In the genomic region with DNA sequence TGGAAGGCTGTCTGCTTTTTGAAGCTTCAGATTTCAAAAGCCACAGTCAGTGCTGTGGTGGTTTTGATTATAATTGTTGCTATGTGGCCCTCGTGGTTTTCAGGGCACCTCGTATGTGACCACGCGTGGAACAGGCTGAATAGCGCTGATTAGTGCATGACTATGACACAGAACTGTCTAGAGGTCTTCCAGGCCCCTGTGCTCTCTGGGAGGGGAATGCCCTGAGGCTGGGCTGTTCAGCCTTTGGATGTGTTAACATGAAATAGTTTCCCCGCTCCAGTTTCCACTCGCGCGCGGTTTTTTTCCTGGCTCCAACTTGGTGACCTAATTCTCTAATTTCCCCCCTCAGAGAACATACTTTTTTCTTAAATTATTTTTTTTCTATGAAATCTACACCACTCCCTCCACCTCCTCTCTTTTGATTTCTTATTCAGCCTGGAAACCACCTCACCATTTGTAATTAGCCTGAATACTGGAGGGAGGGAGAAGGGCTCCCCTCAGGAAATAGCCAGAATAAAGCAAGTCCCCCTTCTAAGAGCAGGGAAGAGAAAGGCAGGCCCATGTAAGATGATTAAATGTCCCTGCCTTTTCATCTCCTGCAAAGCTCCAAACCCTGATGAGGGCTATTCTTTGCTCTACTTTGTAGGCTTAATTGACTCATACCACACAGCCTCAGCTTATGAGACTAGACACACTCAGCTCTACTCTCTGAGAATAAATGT, we compare ENCODE assay signal across 10 mouse cellular contexts.
A peak's percentile ranks its signal among the peaks of the same experiment; 100 is the strongest.
DNase-seq lines count a peak whose midpoint lies in the region; ATAC-seq and TF ChIP-seq lines count a peak whose summit lies in the region.
"Had no signal": no experiment of that assay in that cellular context is flagged by ENCODE, and none has a peak within 500 bp of the region (broad histone marks: within the 10 kb centered on the region; RNA-seq: fewer than 3 reads in every experiment).

No protein-coding gene starts in this region.

- no peaks in the 10 kb centered on the region for H3K36me3 ChIP-seq in hindbrain, embryonic 10.5 days
- H3K36me3 ChIP-seq in hindbrain, embryonic 13.5 days = no peaks in the 10 kb centered on the region
- H3K36me3 ChIP-seq in forebrain, embryonic 15.5 days = no peaks in the 10 kb centered on the region
- no peaks in the 10 kb centered on the region for H3K36me3 ChIP-seq in midbrain, embryonic 12.5 days

- CTCF ChIA-PET in Patski (lab: Charles Lee) = interaction anchor here (1.0 kb wide), 1 partner anchor 19 kb away, joined by 3 read pairs; no protein-coding TSS in a partner anchor

- in situ Hi-C loops in Patski (cut with MboI; ENCODE audit: low pct_unique_long_range_greater_than_20kb) = no loop called here

- no peak for DNase-seq in hindbrain, embryonic 10.5 days (ENCODE audit: low spot score)
- DNase-seq in Patski (ENCODE audit: low read depth, low spot score) (peak; percentile 51), liver (no peak)
- DNase-seq in urinary bladder, postnatal 4 days (ENCODE audit: low spot score in 2 of 2) = no peak
- DNase-seq: heart, postnatal 14 days; spleen, adult 18-20 months had no signal

- POLR2A ChIA-PET in Patski (lab: Charles Lee) = no interaction called here

- no peak overlapping the region for H3K4me3 ChIP-seq in hindbrain, embryonic 10.5 days
- no peak overlapping the region for H3K4me3 ChIP-seq in hindbrain, embryonic 13.5 days
- no peak overlapping the region for H3K4me3 ChIP-seq in forebrain, embryonic 15.5 days
- H3K4me3 ChIP-seq in midbrain, embryonic 12.5 days = no peak overlapping the region

- ATAC-seq in hindbrain, embryonic 13.5 days (ENCODE audit: low FRiP score) = no peak
- peak; percentile 78 for ATAC-seq in Patski
- peak; percentile 63; the same call in 1 of the 2 replicates for ATAC-seq in forebrain, embryonic 15.5 days (replicated peaks)
- ATAC-seq in midbrain, embryonic 12.5 days (ENCODE audit: low FRiP score, low read depth) = peak; percentile 78
- ATAC-seq in erythroid progenitor cell, adult 5-6 weeks (replicated peaks; ENCODE audit: low FRiP score, poor library complexity, severe bottlenecking) = no peak

- WGBS in hindbrain, embryonic 10.5 days = 69% methylated on average over 10 of the region's 10 CpGs
- 72% methylated on average over 10 of the region's 10 CpGs for WGBS in hindbrain, embryonic 13.5 days
- 7% methylated on average over 10 of the region's 10 CpGs for WGBS in forebrain, embryonic 15.5 days
- WGBS in midbrain, embryonic 12.5 days = 43% methylated on average over 10 of the region's 10 CpGs

- H3K27ac ChIP-seq in hindbrain, embryonic 10.5 days = 0 out of 2 replicates have a peak overlapping the region, but pooled peaks have one; percentile 40
- no peak overlapping the region for H3K27ac ChIP-seq in hindbrain, embryonic 13.5 days
- H3K27ac ChIP-seq in forebrain, embryonic 15.5 days (replicated peaks) = 0 out of 2 replicates have a peak overlapping the region, but pooled peaks have one; percentile 4
- peak overlapping the region; percentile 50; the same call in 1 of the 2 replicates for H3K27ac ChIP-seq in midbrain, embryonic 12.5 days (replicated peaks)

- peaks cover 8% of the 10 kb centered on the region for H3K4me1 ChIP-seq in hindbrain, embryonic 10.5 days (replicated peaks)
- no peaks in the 10 kb centered on the region for H3K4me1 ChIP-seq in hindbrain, embryonic 13.5 days (replicated peaks)
- peaks cover 10% of the 10 kb centered on the region for H3K4me1 ChIP-seq in forebrain, embryonic 15.5 days
- H3K4me1 ChIP-seq in midbrain, embryonic 12.5 days = peaks cover 14% of the 10 kb centered on the region; the same call in 1 of the 2 replicates

- H3K9ac ChIP-seq in hindbrain, embryonic 13.5 days = no peak overlapping the region
- no peak overlapping the region for H3K9ac ChIP-seq in forebrain, embryonic 15.5 days (replicated peaks)
- no peak overlapping the region for H3K9ac ChIP-seq in midbrain, embryonic 12.5 days (replicated peaks)

- H3K27me3 ChIP-seq in hindbrain, embryonic 10.5 days (ENCODE audit: insufficient read depth, poor library complexity, severe bottlenecking) = no peaks in the 10 kb centered on the region
- H3K27me3 ChIP-seq in hindbrain, embryonic 13.5 days = no peaks in the 10 kb centered on the region
- no peaks in the 10 kb centered on the region for H3K27me3 ChIP-seq in Patski
- no peaks in the 10 kb centered on the region for H3K27me3 ChIP-seq in forebrain, embryonic 15.5 days
- no peaks in the 10 kb centered on the region for H3K27me3 ChIP-seq in midbrain, embryonic 12.5 days

- no peak for TF ChIP-seq CTCF in Patski (IDR thresholded peaks at IDR 0.05)

- no peak overlapping the region for H3K4me2 ChIP-seq in hindbrain, embryonic 13.5 days
- H3K4me2 ChIP-seq in forebrain, embryonic 15.5 days (replicated peaks) = peak overlapping the region; percentile 33
- H3K4me2 ChIP-seq in midbrain, embryonic 12.5 days (replicated peaks) = 0 out of 2 replicates have a peak overlapping the region, but pooled peaks have one; percentile 16

- H3K9me3 ChIP-seq in hindbrain, embryonic 10.5 days = no peaks in the 10 kb centered on the region
- H3K9me3 ChIP-seq in hindbrain, embryonic 13.5 days = no peaks in the 10 kb centered on the region
- H3K9me3 ChIP-seq in forebrain, embryonic 15.5 days = no peaks in the 10 kb centered on the region
- H3K9me3 ChIP-seq in midbrain, embryonic 12.5 days = no peaks in the 10 kb centered on the region

Comparison
In these comparisons a context has a peak if more than half of its experiments do, and no peak if none do; other contexts are left out.
1. ATAC-seq: peak in Patski (single experiment), forebrain, embryonic 15.5 days (single experiment) and midbrain, embryonic 12.5 days (single experiment); none in hindbrain, embryonic 13.5 days (single experiment) and erythroid progenitor cell, adult 5-6 weeks (single experiment).